Mouse (Mus musculus) Muller cell, postnatal 12 days (primary cell): ENCODE results near the gene Rap1gap2.

Experiments
- DNase-seq: peaks from one replicate; pipeline ENCODE4 v3.0.0-alpha.2; 2015; ENCODE audit errors: inconsistent ontology term

Gene Rap1gap2

GRCm38 (mm10) chr11:74610545-74611176 lies at the start of gene Rap1gap2:
TSS of gene Rap1gap2 (minus strand) at chr11:74610915.
- DNase-seq = peak; percentile 43

- DNase-seq = no peak
Observed at GRCm38 (mm10) chr11:74660336-74660735, 49.6 kb upstream of the Rap1gap2 start.

- no peak for DNase-seq
Observed at GRCm38 (mm10) chr11:74655941-74656340, 45.2 kb upstream of the Rap1gap2 start.

- no peak for DNase-seq
Observed at GRCm38 (mm10) chr11:74653385-74653784, 42.7 kb upstream of the Rap1gap2 start.

GRCm38 (mm10) chr11:74652791-74653191 lies 42.1 kb upstream of the Rap1gap2 start:
- DNase-seq = peak; percentile 25

- DNase-seq = no peak
Observed at GRCm38 (mm10) chr11:74650576-74651100, 39.9 kb upstream of the Rap1gap2 start.

GRCm38 (mm10) chr11:74649647-74650551 lies 39.2 kb upstream of the Rap1gap2 start:
- no peak for DNase-seq

GRCm38 (mm10) chr11:74649095-74649646 lies 38.5 kb upstream of the Rap1gap2 start, which contains the start of gene Cluh:
TSS of gene Cluh (plus strand) at chr11:74649495.
- peak; percentile 96 for DNase-seq

- DNase-seq = no peak
Observed at GRCm38 (mm10) chr11:74648676-74649075, 38.0 kb upstream of the Rap1gap2 start.

GRCm38 (mm10) chr11:74647966-74648365 lies 37.3 kb upstream of the Rap1gap2 start:
- DNase-seq = no peak

- no peak for DNase-seq
Observed at GRCm38 (mm10) chr11:74639628-74640027, 28.9 kb upstream of the Rap1gap2 start.

GRCm38 (mm10) chr11:74638791-74639411 lies 28.2 kb upstream of the Rap1gap2 start:
- DNase-seq = no peak

- DNase-seq = peak; percentile 90
Observed at GRCm38 (mm10) chr11:74637971-74638790, 27.5 kb upstream of the Rap1gap2 start.

GRCm38 (mm10) chr11:74637486-74637885 lies 26.8 kb upstream of the Rap1gap2 start:
- DNase-seq = no peak

- DNase-seq = peak; percentile 73
Observed at GRCm38 (mm10) chr11:74634490-74635275, 24.0 kb upstream of the Rap1gap2 start.

GRCm38 (mm10) chr11:74631880-74632789 lies 21.4 kb upstream of the Rap1gap2 start:
- DNase-seq = no peak

GRCm38 (mm10) chr11:74627481-74627880 lies 16.8 kb upstream of the Rap1gap2 start:
- DNase-seq = no peak

GRCm38 (mm10) chr11:74625333-74625732 lies 14.6 kb upstream of the Rap1gap2 start:
- DNase-seq = no peak

- no peak for DNase-seq
Observed at GRCm38 (mm10) chr11:74623693-74624092, 13.0 kb upstream of the Rap1gap2 start.
